Mouse (Mus musculus): ENCODE results near the gene Fras1. TPM values are rescaled to one million over a fixed set of nuclear protein-coding genes. Genes with fewer than 3 reads are reported as not detected.
A peak's percentile ranks its signal among the peaks of the same experiment; 100 is the strongest.

The Fras1 gene
- 3.0 and 3.3 TPM in 2 replicates for polyA plus RNA-seq (2012; rRNA removed)

DNA sequence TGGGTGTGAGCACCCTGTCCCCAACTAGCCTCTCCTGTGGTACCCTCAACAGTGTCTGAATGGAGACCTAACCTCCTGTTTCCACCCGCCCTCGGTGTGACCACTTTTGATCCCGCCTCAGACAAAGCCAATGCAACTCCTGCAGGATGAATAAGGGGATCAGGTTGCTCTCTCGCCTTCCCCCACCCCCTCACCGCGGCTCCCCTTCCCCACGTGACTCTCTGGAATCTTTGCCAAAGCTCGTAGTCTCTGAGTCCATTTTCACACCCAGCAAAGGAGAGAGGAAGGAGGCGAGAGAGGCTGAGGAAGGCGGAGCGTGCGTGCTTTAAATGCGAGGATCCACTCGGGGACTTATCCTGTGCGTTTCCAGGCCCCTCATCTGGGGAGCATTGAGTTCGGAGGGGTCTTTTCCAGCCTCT, at the start of gene Fras1:
Gene Fras1, plus strand, starts transcription at position 389 of the 419 bp plus-strand sequence.
- DNase-seq (ENCODE audit: low spot score) = peak; percentile 22

DNA sequence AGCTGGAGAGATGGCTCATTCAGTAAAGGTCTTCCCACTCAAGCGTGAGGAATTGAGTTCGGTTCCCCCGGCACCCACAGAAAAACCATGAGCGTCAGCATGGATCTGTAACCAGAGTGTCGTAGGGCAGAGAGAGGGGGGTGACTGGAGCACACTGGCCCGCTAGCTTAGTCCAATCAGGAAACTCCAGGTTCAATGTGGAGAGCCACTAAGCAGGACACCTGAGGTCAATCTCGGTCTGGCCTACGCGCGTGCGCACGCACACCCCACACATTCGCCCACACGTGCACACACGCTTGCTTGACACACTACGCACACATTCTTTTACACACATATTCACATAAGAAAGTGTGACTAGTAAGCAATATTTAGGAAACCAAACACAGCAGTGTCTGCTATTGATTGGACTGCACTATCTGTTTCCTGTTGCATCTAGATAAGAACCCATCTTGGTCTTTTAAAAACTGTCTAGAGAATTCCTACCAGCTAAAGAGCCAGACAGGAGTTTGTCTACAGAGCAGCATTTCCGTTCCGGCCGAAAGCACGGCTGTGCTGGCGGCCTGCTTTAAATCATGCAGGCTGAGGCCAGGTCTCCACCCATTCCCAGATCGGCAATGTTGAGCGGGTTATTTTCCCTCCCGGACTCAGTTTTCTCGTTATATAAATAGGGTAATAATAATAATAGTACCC, 42.6 kb upstream of the Fras1 start:
- DNase-seq (ENCODE audit: low spot score) = no peak

DNA sequence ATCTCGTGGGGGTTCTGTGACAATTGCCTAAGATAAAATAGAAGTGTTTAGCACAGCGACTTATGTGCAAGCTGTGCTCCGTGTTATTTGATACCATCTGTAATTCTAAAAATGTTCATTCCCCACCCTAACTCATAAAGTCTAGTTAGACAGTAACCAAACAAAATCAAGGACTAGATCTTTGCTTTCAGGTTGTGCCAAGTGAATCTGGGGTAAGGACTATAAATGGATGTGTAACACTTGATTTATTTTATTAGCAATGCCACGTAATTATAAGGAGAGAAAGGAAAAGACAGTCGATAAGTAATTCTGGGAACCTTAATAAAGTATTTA, 42.1 kb upstream of the Fras1 start:
- no peak for DNase-seq (ENCODE audit: low spot score)

DNA sequence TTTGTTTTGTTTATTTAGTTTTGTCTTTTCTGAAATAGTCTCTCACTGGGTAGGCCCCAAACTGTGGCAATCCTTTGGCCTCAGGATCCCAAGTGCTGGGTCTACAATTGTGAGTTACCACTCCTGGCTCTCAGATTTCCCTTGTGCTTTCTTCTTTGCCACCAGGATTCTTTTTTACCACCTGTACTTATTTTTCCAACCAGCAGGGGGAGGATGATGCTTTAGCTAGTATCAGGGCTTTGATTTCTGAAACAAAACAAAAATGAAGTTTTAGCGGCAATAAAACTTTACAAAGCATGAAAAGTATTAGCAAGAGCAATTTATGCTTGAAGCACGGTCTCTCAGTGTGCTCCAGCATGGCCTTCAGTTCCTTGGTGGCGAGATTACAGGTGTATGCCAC, 39.8 kb upstream of the Fras1 start:
- DNase-seq (ENCODE audit: low spot score) = no peak

DNA sequence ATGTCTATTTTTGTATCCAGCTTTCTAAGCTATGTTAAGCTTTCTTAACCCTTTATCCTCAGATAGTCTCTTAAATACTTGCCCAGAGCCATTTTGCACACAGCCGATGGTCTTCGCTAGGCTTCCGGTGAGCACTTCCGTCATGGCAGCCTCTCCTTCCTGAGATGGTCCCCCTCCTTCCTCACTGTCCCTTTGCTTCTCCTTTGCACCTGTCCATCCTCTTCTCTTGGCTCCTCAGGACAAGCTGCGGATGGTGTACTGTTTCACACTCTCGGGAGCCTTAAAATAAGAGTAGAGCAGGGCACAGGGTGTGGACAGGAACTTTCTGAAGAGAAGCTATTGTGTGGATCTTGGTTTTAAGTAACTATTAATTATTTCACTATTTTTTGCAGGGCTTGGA, 33.2 kb upstream of the Fras1 start:
- no peak for DNase-seq (ENCODE audit: low spot score)

DNA sequence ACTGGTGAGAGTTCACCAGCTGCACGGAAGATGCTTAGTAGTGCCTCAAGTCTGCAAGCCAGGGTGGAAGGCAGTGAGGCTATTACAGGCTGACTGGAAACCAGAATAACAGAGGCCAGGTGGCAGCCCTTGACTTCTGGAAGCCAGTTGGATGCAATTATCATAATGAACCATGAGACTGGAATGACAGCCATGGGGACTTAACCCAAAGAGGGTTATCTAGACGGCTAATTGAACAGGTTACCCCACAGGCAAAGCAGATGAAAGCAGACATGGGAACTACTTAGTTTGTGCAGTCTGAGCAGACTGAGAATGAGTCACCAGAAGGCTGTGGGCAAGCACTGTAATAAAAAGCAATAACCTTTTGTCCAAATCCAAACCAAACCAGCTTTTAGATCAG, 28.8 kb upstream of the Fras1 start:
- no peak for DNase-seq (ENCODE audit: low spot score)

DNA sequence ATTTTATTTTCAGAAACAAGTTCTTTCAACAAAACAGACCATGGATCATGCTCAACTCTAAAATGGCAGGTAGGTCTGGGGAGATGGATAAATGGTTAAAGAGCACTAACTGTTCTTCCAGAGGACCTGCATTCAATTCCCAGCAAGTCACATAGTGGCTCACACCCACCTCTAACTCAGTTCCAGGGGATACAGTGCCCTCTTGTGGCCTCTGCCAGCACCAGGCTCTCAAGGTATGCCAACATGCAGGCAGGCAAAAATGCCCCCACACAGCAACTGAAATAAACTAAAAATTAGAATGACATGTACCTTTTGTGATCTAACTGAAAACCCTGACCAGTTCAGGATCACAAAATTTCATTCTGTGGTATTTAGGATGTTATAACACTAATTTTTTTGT, 21.8 kb upstream of the Fras1 start:
- DNase-seq (ENCODE audit: low spot score) = no peak

DNA sequence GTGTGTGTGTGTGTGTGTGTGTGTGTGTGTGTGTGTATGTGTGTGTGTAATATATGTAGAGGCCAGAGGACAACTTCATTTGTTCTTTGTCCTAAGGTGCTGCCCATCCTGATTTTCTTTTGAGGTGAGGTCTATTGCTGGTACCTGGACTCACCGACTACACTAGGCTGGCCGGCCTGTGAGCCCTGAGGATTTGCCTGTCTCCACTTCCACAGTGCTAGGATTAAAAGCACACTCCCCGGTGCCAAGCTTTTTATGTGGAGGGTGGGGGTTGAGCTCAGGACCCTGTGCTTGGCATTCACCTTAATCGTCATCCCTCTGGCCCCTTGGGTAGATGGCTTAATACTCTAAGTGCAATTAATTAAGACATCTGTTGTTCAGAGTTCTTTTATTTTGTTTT, 9.8 kb upstream of the Fras1 start:
- no peak for DNase-seq (ENCODE audit: low spot score)

DNA sequence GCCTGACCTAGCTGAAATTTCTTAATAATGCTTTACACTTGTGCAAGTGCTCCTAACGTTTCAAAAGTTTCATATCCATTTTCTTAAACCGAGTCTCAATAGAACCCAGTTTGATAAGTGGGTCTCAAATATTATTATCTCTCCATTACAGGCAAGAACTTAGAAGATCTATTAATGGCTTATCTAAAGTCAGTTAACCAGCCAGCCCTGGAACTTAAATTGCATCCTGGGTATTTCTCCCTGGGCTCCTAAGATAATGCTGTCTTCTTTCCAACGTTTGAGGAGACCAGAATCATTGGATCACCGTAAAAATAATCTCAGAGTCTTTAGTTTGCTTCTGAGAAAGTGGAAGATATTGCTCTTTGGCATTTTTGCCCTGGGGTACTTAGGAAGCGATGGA, 8.2 kb upstream of the Fras1 start:
- no peak for DNase-seq (ENCODE audit: low spot score)

DNA sequence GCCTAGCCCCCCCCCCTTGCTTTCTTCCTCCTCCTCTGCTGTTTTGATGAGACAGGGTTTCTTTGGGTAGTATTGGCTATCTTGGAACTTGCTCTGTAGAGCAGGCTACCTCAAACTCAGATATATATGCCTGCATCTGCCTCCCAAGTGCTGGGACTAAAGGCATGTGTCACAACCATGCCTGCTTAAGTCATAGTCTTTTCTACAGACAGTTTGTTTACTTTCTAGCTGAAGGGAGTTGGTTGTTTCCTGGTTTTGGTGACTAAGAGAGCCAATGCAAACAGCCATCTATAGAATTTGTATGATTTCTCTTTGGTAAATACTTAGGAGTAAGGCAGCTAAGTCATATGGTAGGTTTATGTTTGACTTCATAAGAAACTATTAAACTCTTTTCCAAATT, 6.5 kb upstream of the Fras1 start:
- DNase-seq (ENCODE audit: low spot score) = no peak

DNA sequence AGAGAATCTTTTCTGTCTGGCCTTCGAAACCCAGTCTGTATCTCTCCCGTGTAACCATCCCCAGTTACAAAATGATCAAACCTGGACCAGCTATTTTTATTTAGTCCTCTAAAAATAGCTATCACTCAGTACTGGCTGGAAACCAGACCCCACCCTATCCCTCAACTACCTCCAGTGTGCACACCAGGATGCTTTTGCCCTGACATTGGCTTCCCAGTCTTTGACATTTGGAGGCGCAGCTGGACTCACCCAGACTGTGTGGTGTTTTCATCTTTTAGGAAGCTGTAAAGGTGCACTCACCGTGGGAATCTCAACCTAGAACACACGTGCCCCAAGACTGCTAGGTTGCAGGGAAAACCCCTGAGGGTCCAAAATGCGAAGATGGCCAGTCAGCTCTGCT, 649 bp upstream of the Fras1 start:
- no peak for DNase-seq (ENCODE audit: low spot score)

DNA sequence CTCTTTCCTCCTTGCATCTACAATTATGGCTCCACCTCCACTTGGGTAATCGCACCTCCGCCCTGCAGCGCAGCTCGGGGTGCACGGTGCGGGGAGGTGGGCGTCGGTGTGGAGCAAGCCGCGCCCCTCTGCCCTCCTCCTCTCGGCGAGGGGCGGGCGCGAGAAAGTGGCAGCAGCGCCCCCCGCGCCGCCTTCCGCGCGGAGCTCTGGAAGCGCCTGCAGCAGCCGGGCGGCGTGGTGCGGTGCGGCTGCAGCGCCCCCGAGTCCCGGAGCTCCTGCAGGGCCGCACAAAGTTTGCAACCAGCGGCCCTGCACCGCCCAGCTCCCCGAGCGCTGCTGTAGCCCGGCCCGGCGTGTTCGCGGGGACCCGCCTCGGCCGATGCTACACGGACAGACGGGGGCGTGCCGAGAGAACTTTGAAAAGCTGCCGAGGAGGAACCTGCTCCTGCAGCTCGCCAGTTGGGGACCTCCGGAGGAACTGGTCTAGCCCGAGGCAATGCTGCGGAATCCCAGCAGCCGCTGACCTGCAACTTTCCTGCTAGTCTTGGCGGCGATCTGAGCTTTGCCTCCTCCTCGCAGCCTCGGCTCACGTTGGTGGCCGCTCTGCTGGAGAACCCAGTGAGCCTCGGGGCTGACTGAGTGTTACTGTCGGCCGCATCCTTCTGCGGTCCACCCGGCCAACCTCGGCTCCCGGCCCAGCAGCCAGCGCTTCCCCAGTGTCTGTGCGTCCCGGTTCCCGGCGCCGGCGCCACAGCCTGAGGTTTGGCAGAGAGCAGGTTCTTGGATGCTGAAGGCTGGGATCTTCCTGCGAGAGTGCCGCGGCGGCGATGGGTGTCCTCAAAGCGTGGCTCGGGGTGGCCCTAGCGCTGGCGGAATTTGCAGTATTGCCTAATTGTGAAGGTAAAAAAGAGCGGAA, 489 bp downstream of the Fras1 start:
- DNase-seq (ENCODE audit: low spot score) = peak; percentile 55

DNA sequence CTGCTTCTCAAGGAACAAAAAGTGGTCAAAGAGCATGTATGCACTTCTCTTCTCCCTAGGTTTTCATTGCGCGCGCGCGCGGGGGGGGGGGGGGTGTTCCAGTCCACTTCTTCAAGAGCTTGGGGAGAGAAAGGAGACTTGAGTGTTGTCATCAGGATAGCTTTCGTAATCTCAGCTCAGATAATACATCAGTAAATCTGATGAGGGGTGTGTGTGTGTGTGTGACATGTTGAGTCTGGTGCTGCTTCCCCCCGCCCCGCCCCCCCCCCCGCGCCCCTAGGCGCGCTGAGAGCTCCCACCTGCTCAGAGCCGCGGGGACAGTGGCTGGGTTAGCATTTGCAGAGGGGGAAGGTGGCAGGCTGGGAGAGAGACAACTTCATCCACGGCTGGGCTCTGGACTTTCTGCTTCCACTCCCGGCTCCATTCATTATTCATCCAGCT, 1.7 kb downstream of the Fras1 start:
- no peak for DNase-seq (ENCODE audit: low spot score)

DNA sequence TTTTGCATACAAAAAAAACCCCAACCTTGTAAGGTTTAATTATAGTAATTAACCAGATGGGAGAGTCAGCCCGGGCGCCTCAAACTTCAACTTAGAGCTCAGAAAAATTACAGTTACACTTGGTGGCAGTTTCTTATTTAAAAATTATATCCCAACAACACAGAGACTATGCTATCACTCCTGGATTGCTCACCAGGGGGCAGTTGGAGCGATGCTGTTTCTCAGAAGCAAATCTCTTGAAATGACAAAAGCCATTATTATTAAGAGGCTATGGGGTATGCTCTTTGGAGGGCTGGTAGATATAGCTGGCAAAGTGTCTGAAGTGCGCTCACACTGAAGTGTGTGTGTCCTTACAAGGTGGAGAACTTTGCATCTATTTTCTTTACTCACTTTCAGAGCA, 2.5 kb downstream of the Fras1 start:
- no peak for DNase-seq (ENCODE audit: low spot score)

DNA sequence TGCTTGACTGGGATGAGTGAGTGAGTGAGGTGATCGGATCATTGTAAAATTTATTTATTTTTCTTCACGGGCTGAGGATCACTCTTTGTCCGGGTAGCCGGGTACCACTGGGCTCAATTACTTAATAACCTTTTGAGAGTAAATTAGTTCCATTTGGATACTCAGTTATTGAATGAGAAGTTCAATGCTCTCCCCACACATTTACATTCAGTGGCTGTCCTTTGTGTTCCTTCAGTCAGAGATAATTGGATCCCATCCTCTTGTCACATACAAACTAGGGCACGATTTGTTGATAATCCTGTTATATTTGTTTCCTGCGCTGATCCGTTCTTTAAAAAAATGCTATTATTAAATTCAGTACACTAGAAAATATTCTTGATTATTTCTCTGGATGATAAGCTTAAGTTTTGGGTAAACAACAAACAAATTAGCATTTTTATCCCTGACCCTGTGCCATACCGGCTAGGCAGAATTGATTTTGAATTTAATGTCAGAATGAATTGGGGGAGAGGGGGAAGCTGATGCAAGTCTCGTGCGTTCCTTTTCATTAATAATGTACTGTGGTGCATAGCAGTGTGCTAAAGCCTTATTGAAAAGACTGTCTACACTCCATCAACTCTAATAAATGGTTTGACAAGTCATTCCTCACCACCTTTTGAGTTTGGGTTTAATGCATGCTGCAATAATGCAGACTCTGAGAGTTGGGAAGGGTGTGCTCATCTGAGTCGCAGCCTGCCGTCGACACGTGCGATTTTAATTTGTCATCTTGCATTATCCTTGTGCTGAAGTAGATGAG, 12.6 kb downstream of the Fras1 start:
- no peak for DNase-seq (ENCODE audit: low spot score)

DNA sequence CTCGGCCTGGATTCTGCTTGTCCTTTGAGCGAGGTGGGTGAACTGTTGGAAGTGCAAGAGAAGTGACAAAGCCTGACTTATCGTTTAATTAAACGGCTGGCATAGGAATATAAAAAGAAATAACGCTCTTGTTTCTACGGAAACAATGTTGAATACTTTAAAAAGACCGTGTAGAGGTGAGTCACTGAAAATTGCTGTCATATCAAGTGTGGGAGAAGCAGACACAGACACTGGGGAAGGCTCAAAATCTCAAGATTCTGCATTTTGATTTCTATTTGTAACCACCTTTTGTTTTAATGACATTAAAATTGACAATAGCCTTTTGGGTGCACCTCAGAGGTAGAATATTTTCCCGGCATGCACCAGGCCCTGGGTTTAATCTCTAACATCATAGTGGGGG, 14.6 kb downstream of the Fras1 start:
- DNase-seq (ENCODE audit: low spot score) = no peak

DNA sequence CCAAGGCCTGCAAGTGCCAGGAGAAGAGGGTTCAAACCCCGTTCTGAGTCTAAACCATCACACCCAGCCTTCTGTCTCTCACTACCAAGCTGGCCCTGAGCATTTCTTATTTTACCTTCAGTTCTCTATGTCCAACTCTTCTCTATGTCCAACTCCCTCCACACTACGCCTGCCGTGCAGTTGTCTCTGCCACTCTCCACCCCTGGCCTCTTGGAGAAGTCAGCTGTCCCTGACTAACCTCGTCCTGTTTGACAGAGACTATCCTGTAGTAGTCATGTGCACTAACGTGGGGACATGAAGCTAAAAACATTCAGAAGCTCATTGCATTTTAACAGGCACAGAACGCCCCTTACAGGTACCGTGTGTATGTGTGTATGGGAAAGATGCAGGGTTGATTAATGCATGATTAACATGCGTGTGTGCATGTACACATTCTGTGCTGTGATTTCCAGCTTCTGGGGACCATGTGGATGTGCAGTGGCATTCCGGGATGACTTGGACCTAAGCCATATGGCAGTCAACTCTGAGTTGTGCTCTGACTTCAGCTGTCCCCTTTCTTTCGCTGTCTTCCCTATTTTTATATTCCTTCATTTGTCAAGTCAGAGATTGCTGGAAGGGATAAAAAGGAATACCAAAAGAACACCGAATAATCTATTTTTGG, 16.3 kb downstream of the Fras1 start:
- no peak for DNase-seq (ENCODE audit: low spot score)

DNA sequence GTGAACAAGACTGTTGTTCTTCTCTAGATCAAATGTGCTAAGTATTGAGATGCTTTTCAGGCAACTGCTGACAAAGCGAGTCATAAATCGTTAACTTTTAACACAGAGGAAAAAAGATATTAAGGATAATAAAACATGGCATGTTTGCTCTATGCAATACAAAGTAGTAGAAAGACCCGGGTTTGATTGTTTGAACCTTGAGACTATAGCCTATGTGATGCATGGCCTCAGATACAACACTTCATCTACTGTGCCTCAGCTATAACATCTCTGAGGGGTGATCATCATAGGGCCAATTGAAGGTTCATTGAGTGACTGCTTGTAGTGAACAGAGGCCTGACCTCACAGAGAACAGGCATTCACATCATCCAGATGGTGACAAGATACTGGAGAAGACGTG, 17.3 kb downstream of the Fras1 start:
- DNase-seq (ENCODE audit: low spot score) = no peak

DNA sequence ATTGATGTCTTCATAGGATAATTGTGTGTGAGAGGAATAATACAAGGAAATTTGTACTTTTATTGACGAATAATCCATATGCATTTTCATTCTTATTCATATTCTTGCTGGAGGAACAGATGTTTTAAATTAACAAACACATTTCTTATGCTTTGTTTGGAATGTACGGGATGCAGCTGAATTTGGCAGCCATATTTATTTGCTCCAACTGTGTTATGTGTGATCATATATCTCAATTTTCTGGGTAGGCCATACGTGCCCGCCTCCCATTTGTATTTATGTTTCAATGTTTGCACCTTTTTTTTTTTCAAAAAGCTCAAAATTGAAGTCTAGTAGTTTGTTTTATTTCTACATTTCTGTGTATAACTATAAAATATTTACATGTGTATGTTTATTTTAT, 21.2 kb downstream of the Fras1 start:
- no peak for DNase-seq (ENCODE audit: low spot score)

DNA sequence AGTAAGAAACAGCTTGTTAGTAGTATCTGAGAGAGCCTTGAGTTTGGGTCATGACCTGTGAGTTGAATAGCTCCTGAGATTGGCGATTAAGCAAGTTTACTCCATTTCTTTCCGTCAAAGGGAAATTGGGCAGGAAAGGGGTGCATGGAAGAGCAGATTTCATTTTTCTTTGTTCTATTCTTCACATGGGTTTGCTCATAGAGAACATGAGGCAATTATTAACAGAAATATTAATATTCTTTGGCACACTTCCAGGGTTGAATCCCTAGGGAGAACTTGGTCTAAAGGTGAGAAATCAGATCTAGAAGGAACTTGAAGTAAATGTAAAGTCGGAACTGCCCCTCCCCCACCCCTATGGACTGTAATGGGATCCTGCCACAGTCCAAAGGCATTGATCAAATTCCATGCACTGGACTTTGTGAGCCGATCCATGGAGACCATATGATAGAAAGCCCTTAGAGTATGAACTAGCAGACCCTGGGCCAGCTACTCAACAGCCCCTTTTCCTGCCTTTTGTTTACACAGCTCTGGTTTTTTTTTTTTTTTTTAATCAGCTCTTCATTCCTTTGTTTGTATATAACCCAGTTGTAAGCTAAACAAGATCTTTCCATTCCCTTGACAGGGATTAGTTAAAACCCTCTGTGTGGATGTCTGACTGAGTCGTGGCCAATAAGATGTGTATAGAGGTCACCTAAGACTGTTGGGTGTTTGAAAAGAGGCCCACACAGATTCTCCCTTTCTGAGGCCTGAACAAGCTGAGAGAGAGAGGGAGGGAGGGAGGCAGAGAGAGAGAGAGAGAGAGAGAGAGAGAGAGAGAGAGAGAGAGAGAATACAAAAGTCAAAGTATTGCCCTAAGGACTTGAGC, 22.3 kb downstream of the Fras1 start:
- no peak for DNase-seq (ENCODE audit: low spot score)

DNA sequence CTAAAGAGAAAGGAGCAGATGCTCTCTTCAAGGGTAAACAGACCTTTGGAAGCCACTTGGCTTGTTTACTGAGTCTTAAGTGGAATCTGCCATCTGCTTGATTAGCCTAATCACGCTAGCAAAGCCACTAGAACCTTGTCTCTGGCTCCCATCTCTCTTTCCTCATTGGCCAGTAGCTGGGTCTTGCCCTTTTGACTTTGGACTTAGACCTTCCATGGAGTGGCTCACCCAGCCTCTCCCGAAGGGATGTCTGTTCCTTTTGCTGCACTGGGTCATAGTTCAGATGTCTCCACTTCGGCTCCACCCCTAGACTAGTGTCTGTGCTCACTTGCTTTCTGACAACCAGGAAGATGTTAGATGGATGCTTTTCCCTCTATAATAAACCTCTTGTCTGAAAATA, 28.8 kb downstream of the Fras1 start:
- no peak for DNase-seq (ENCODE audit: low spot score)

Data from urinary bladder, adult 2 months (tissue).